Mouse (Mus musculus) cortical plate, adult 2 months (tissue): ENCODE measurements around the gene Fbxo36.

Experiments
- CTCF ChIP-seq: fragments of 200-500 bp; IDR thresholded peaks from 2 replicates; pipeline ENCODE4 v1.5.1; 2011; ENCODE audit warnings: mild to moderate bottlenecking, control low read depth, low read length; ENCODE audit not compliant: insufficient read depth; ENCODE audit errors: extremely low read depth
- POLR2A ChIP-seq: fragments of 200-500 bp; IDR thresholded peaks from 2 replicates; pipeline ENCODE4 v1.6.1; 2011; ENCODE audit warnings: mild to moderate bottlenecking, low read length, control low read depth; ENCODE audit not compliant: insufficient read depth; ENCODE audit errors: extremely low read depth

GRCm38 (mm10) chr1:84945950-84946349 is 106.3 kb downstream of the Fbxo36 start:
- TF ChIP-seq CTCF, result no peak
- TF ChIP-seq POLR2A, result no peak
